Comparison of ENCODE assay signal across 10 mouse cellular contexts in the genomic region with DNA sequence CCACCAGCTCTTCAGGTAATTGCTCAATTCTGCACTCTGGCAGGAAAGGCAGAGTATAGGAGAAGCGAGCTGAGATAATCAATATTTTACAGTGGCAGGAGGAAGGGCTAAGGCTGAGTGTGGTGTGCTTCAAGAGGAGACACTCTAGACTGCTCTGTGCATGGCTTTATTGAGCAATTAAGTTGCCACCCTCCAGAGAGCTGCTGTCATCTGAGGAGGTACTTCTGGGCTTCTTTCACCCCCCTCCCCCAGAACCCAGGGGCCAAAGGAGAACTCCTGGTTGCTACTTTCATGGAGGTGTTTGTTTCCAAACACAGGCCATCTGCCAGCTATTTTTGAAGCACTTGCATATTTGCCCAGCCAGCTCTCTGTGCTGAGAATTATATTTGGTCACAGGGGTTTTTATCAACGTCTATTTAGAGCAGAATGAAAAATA.
DNase-seq lines count a peak whose midpoint lies in the region; ATAC-seq and TF ChIP-seq lines count a peak whose summit lies in the region.
"Had no signal": no experiment of that assay in that cellular context is flagged by ENCODE, and none has a peak within 500 bp of the region (broad histone marks: within the 10 kb centered on the region; RNA-seq: fewer than 3 reads in every experiment).

No protein-coding gene starts in this region.

- no peak overlapping the region for H3K9ac ChIP-seq in forebrain, postnatal 0 days
- no peak overlapping the region for H3K9ac ChIP-seq in forebrain, embryonic 14.5 days (ENCODE audit: low read length)
- H3K9ac ChIP-seq in heart, embryonic 12.5 days, result no peak overlapping the region
- H3K9ac ChIP-seq in liver, postnatal 0 days (replicated peaks), result no peak overlapping the region
- H3K9ac ChIP-seq in kidney, embryonic 14.5 days (ENCODE audit: low read depth, low read length), result no peak overlapping the region

- DNase-seq in forebrain, postnatal 0 days, result peak; percentile 14
- DNase-seq in forebrain, embryonic 14.5 days (ENCODE audit: low spot score), result no peak
- DNase-seq in brain, adult 2 months (ENCODE audit: low read depth, low spot score), result peak; percentile 58
- no peak for DNase-seq in liver, postnatal 0 days
- no peak for DNase-seq in embryo, embryonic 10.5 days (ENCODE audit: low spot score)
- DNase-seq: embryo, embryonic 11 days; kidney, adult 2 months had no signal

- H3K27me3 ChIP-seq in forebrain, postnatal 0 days (ENCODE audit: insufficient read depth, low read length), result no peaks in the 10 kb centered on the region
- no peaks in the 10 kb centered on the region for H3K27me3 ChIP-seq in forebrain, embryonic 14.5 days (replicated peaks; ENCODE audit: control insufficient read depth, insufficient read depth, low read length)
- no peaks in the 10 kb centered on the region for H3K27me3 ChIP-seq in heart, embryonic 12.5 days (replicated peaks)
- no peaks in the 10 kb centered on the region for H3K27me3 ChIP-seq in liver, postnatal 0 days (ENCODE audit: insufficient read depth, low read length)
- H3K27me3 ChIP-seq in kidney, embryonic 14.5 days (ENCODE audit: control insufficient read depth, insufficient read depth, low read length), result no peaks in the 10 kb centered on the region

- no peaks in the 10 kb centered on the region for H3K36me3 ChIP-seq in forebrain, postnatal 0 days (ENCODE audit: insufficient read depth)
- no peaks in the 10 kb centered on the region for H3K36me3 ChIP-seq in forebrain, embryonic 14.5 days (ENCODE audit: control insufficient read depth, insufficient read depth, low read length)
- H3K36me3 ChIP-seq in heart, embryonic 12.5 days, result peaks cover 6% of the 10 kb centered on the region
- no peaks in the 10 kb centered on the region for H3K36me3 ChIP-seq in liver, postnatal 0 days (replicated peaks; ENCODE audit: insufficient read depth, low read length)
- H3K36me3 ChIP-seq in kidney, embryonic 14.5 days (ENCODE audit: control insufficient read depth, insufficient read depth, low read length), result no peaks in the 10 kb centered on the region

- no peak for TF ChIP-seq EP300 in liver, postnatal 0 days (IDR thresholded peaks at IDR 0.05; ENCODE audit: low read depth)

- H3K9me3 ChIP-seq in forebrain, postnatal 0 days (ENCODE audit: low read length), result no peaks in the 10 kb centered on the region
- H3K9me3 ChIP-seq in forebrain, embryonic 14.5 days (replicated peaks; ENCODE audit: control insufficient read depth, low read length), result no peaks in the 10 kb centered on the region
- H3K9me3 ChIP-seq in heart, embryonic 12.5 days (replicated peaks), result 0 out of 2 replicates have a peak, but pooled peaks cover 3% of the 10 kb centered on the region
- no peaks in the 10 kb centered on the region; the same call in 1 of the 2 replicates for H3K9me3 ChIP-seq in liver, postnatal 0 days (ENCODE audit: low read length)
- 0 out of 2 replicates have a peak, but pooled peaks cover 3% of the 10 kb centered on the region for H3K9me3 ChIP-seq in kidney, embryonic 14.5 days (ENCODE audit: control insufficient read depth, low read length)

- H3K4me1 ChIP-seq in forebrain, postnatal 0 days (ENCODE audit: insufficient read depth), result no peaks in the 10 kb centered on the region
- H3K4me1 ChIP-seq in forebrain, embryonic 14.5 days (ENCODE audit: control insufficient read depth, insufficient read depth, low read length), result no peaks in the 10 kb centered on the region
- H3K4me1 ChIP-seq in heart, embryonic 12.5 days (replicated peaks), result peaks cover 25% of the 10 kb centered on the region
- H3K4me1 ChIP-seq in liver, postnatal 0 days (ENCODE audit: insufficient read depth), result peaks cover 4% of the 10 kb centered on the region; the same call in 1 of the 2 replicates
- H3K4me1 ChIP-seq in kidney, embryonic 14.5 days (ENCODE audit: control insufficient read depth, insufficient read depth, low read length), result no peaks in the 10 kb centered on the region

- no peak overlapping the region for H3K4me2 ChIP-seq in forebrain, postnatal 0 days (ENCODE audit: low read depth)
- no peak overlapping the region for H3K4me2 ChIP-seq in forebrain, embryonic 14.5 days (ENCODE audit: low read length)
- peak overlapping the region; percentile 11; the same call in 1 of the 2 replicates for H3K4me2 ChIP-seq in heart, embryonic 12.5 days
- no peak overlapping the region for H3K4me2 ChIP-seq in liver, postnatal 0 days (ENCODE audit: low read depth, low read length)
- H3K4me2 ChIP-seq in kidney, embryonic 14.5 days (replicated peaks; ENCODE audit: low read depth, low read length), result no peak overlapping the region

- TF ChIP-seq CTCF in forebrain, postnatal 0 days (IDR thresholded peaks at IDR 0.05; ENCODE audit: low read depth), result no peak
- TF ChIP-seq CTCF in liver, postnatal 0 days (IDR thresholded peaks at IDR 0.05; ENCODE audit: low read depth), result no peak

- no peak overlapping the region for H3K27ac ChIP-seq in forebrain, postnatal 0 days (ENCODE audit: low read depth, low read length)
- H3K27ac ChIP-seq in forebrain, embryonic 14.5 days (ENCODE audit: low read depth, low read length), result no peak overlapping the region
- peak overlapping the region; percentile 86 for H3K27ac ChIP-seq in heart, embryonic 12.5 days (ENCODE audit: poor library complexity, severe bottlenecking)
- H3K27ac ChIP-seq in liver, postnatal 0 days (ENCODE audit: low read depth), result no peak overlapping the region
- no peak overlapping the region for H3K27ac ChIP-seq in kidney, embryonic 14.5 days (ENCODE audit: low read depth, low read length)

- no peak overlapping the region for H3K4me3 ChIP-seq in forebrain, postnatal 0 days (ENCODE audit: low read depth, low read length)
- no peak overlapping the region for H3K4me3 ChIP-seq in forebrain, embryonic 14.5 days (ENCODE audit: low read depth, low read length)
- H3K4me3 ChIP-seq in heart, embryonic 12.5 days, result no peak overlapping the region
- no peak overlapping the region for H3K4me3 ChIP-seq in liver, postnatal 0 days (ENCODE audit: low read depth, low read length)
- no peak overlapping the region for H3K4me3 ChIP-seq in kidney, embryonic 14.5 days (ENCODE audit: low read length)

- whole genome bisulfite sequencing in forebrain, postnatal 0 days, result 59% methylated on average over 2 of the region's 2 CpGs
- 68% methylated on average over 2 of the region's 2 CpGs for WGBS in forebrain, embryonic 14.5 days
- 41% methylated on average over 2 of the region's 2 CpGs for WGBS in heart, embryonic 12.5 days
- 23% methylated on average over 2 of the region's 2 CpGs for WGBS in liver, postnatal 0 days (ENCODE audit: insufficient replicate concordance)
- whole genome bisulfite sequencing in kidney, embryonic 14.5 days, result 42% methylated on average over 2 of the region's 2 CpGs

- ATAC-seq in forebrain, postnatal 0 days, result no peak
- ATAC-seq in forebrain, embryonic 14.5 days, result no peak
- ATAC-seq in heart, embryonic 12.5 days (ENCODE audit: insufficient number of reproducible peaks, low FRiP score), result peak; percentile 63; the same call in 1 of the 2 replicates
- peak; percentile 62 for ATAC-seq in liver, postnatal 0 days
- no peak for ATAC-seq in kidney, embryonic 14.5 days (ENCODE audit: low FRiP score, low TSS enrichment)
- ATAC-seq in monocyte, adult 5-6 weeks (replicated peaks; ENCODE audit: insufficient number of reproducible peaks, low FRiP score, low TSS enrichment, poor library complexity, severe bottlenecking), result no peak

Comparison
In these comparisons a context has a peak if more than half of its experiments do, and no peak if none do; other contexts are left out.
1. DNase-seq: peak in forebrain, postnatal 0 days (single experiment) and brain, adult 2 months (single experiment); none in forebrain, embryonic 14.5 days (single experiment), liver, postnatal 0 days (single experiment) and embryo, embryonic 10.5 days (single experiment).
2. ATAC-seq: peak in heart, embryonic 12.5 days (single experiment) and liver, postnatal 0 days (single experiment); none in forebrain, postnatal 0 days (single experiment), forebrain, embryonic 14.5 days (single experiment), kidney, embryonic 14.5 days (single experiment) and monocyte, adult 5-6 weeks (single experiment).